Mouse (Mus musculus) lung, adult 2 months (tissue): ENCODE measurements around the gene Wnt9a. TPM values are rescaled to one million over a fixed set of nuclear protein-coding genes. Genes with fewer than 3 reads are reported as not detected.

Source experiments
- DNase-seq: peaks from one replicate; pipeline ENCODE4 v3.0.0; 2022
- H3K4me1 ChIP-seq: fragments of 200-500 bp; 2 replicates; pipeline ENCODE4 v1.6.1; 2011; ENCODE audit warnings: low read length; ENCODE audit not compliant: control insufficient read depth, insufficient read depth
- H3K4me3 ChIP-seq: fragments of 200-500 bp; replicated peaks from 2 replicates; pipeline ENCODE3; 2011; ENCODE audit warnings: low read depth, mild to moderate bottlenecking, control low read depth, low read length; ENCODE audit errors: extremely low read depth
- CTCF ChIP-seq: fragments of 200-500 bp; IDR thresholded peaks from 2 replicates; pipeline ENCODE4 v1.5.1; 2011; ENCODE audit warnings: mild to moderate bottlenecking, low read length, control low read depth; ENCODE audit not compliant: insufficient read depth
- POLR2A ChIP-seq: fragments of 200-500 bp; IDR thresholded peaks from 2 replicates; pipeline ENCODE4 v1.6.1; 2011; ENCODE audit warnings: low read depth, mild to moderate bottlenecking, control low read depth, low read length, borderline replicate concordance; ENCODE audit errors: extremely low read depth
- WGBS: fragments of 180-500 bp; shearing (Covaris S2); methylation state at CpG from one replicate; pipeline ENCODE4 v1.1.7; 2018; 5-methylcytosine and 5-hydroxymethylcytosine counted together
- polyA plus RNA-seq: library from polyadenylated mRNA; depleted of rRNA; stranded (reverse); fragments of >200 nt; gene quantifications from 2 replicates; pipeline ENCODE4 v1.2.3, GENCODE M21; 2012

Wnt9a gene
- polyA plus RNA-seq, 1 experiment: 6.9 TPM

- 42% methylated on average over 3 of the region's 3 CpGs for WGBS
- H3K4me1 ChIP-seq: no peaks in the 10 kb centered on the region
- no peak for TF ChIP-seq POLR2A
- no peak for TF ChIP-seq CTCF
- H3K4me3 ChIP-seq: no peak overlapping the region
- no peak for DNase-seq
Observed at GRCm38 (mm10) chr11:59274184-59274583, 32.5 kb upstream of the Wnt9a start.

DNA sequence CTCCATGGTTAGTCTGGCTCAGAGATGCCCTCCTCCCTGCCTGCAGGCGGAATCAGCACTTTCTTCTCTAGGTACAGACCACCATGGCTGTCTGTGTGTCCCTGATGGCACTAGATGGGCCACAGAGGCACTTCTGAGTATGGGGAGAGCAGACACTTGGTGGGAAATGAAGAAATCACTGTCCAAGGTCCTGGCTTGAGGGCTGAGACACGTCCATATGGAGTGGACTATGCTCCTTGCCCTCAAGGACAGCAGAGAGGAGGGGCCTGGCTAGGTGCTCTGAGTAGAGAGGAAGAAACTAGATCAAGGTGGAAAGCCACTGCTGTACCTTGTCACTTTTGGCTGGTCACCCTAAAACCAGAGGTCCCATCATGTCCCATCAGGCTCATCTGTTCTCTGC, 29.9 kb upstream of the Wnt9a start:
- H3K4me1 ChIP-seq: no peaks in the 10 kb centered on the region
- WGBS: 25% methylated on average over 2 of the region's 2 CpGs
- no peak for DNase-seq
- no peak overlapping the region for H3K4me3 ChIP-seq
- TF ChIP-seq POLR2A (no peak), CTCF (no peak)

- Histone ChIP-seq H3K4me3 (no peak overlapping the region), H3K4me1 (no peaks in the 10 kb centered on the region)
- WGBS: 52% methylated on average over 4 of the region's 4 CpGs
- no peak for TF ChIP-seq POLR2A
- no peak for TF ChIP-seq CTCF
- no peak for DNase-seq
Observed at GRCm38 (mm10) chr11:59278047-59278446, 28.7 kb upstream of the Wnt9a start.

DNA sequence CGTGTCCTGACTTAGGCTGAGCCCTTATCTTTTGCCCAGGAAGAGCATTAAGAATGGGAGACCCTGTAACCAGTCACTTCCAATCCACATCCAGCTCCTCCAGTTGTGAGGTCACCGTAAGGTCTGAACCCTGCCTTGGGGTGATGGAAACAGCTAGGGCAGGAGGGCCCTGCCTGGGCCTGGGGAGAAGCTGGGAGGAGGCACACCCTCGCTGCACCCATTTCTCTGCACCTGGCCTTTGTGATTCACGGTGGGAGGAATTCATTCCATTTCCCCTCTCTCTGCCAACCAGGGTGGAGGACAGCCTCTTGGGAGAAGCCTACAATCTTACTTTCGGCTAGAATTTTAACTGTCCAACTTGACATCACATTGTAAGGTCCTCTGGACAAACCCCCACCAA, 24.6 kb upstream of the Wnt9a start:
- WGBS: 58% methylated on average over 5 of the region's 5 CpGs
- TF ChIP-seq CTCF: no peak
- no peak for TF ChIP-seq POLR2A
- Histone ChIP-seq H3K4me1 (no peaks in the 10 kb centered on the region), H3K4me3 (no peak overlapping the region)
- DNase-seq: no peak

DNA sequence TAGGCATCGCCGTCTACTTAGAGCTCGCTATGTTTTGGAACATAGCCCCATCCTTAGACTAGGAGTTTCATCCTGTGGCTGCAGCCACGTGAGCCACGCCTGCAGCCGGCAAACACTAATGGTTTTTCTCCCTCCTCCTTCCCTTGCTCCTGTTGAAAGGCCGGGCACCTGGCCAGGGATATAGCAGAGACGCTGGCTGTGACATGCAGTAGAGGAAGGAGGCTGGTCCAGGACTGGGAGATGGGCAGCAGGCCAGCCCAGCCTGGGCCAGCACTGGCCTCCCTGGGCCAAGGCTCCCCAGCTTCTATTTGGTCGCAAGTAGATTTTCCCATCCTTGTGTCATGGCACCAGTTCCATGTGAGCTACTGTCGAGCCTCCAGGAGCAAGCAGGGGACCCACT, 23.8 kb upstream of the Wnt9a start:
- H3K4me1 ChIP-seq: no peaks in the 10 kb centered on the region
- WGBS: 36% methylated on average over 10 of the region's 10 CpGs
- no peak for TF ChIP-seq CTCF
- TF ChIP-seq POLR2A: no peak
- no peak overlapping the region for H3K4me3 ChIP-seq
- peak; percentile 68 for DNase-seq

DNA sequence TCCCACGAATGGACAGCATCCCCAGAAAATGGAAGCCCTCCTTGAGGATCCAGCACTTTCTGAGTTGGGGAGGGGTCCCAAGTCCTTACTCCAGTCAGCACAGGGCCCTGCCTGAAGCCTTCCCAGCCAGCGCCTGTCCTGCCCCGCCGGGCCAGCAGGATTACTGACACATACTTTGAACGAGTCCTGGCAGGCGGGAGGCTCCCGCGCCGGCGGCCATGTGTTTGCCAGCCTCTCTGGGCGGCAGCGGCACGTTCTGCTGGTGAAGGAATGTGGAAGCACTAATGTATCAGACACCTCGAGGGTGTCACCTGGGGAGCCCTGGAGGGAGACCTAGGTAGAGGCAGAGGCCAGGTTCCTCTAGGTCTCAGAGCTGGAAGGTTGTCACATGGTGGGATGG, 22.6 kb upstream of the Wnt9a start:
- Histone ChIP-seq H3K4me1 (no peaks in the 10 kb centered on the region), H3K4me3 (no peak overlapping the region)
- no peak for DNase-seq
- TF ChIP-seq CTCF (no peak), POLR2A (no peak)
- WGBS: 23% methylated on average over 14 of the region's 14 CpGs

GRCm38 (mm10) chr11:59289706-59290105, 17.0 kb upstream of the Wnt9a start:
- Histone ChIP-seq H3K4me3 (peak overlapping the region; percentile 38), H3K4me1 (no peaks in the 10 kb centered on the region)
- TF ChIP-seq POLR2A (no peak), CTCF (no peak)
- DNase-seq: peak; percentile 51
- under 1% methylated on average over 25 of the region's 25 CpGs for WGBS

GRCm38 (mm10) chr11:59290702-59291303, 15.9 kb upstream of the Wnt9a start, which contains the start of gene Wnt3a:
TSS of gene Wnt3a (minus strand) at chr11:59290752.
- WGBS: 2% methylated on average over 49 of the region's 60 CpGs
- H3K4me3 ChIP-seq: peak within 1 kb of the TSS; percentile 38

DNA sequence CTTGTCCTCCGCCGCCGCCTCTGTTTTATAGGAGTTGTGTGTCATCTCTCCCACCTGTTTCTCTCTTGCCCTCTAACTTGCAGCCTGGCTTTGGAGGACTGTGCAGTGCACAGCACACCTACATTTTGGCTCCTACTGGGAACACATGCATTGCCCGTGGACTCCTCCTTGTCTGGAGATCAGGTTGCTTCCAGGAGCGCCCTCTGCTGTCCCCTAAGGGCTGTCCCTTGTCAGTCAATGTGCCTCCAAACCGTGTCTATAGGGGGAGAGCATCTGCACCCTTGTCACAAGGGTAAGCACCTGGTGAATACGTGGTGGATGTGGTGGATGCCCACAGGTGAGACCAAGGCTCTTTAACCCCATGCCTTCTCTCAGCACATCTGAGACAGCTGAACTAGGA, 13.1 kb upstream of the Wnt9a start:
- DNase-seq: peak; percentile 74
- no peaks in the 10 kb centered on the region for H3K4me1 ChIP-seq
- H3K4me3 ChIP-seq: no peak overlapping the region
- no peak for TF ChIP-seq POLR2A
- TF ChIP-seq CTCF: peak; percentile 77
- WGBS: 18% methylated on average over 7 of the region's 7 CpGs

More at GRCm38 (mm10) chr11:59290702-59291303, 15.9 kb upstream of the Wnt9a start, which contains the start of gene Wnt3a:
- peak; percentile 42 for DNase-seq
- TF ChIP-seq CTCF: no peak
- TF ChIP-seq POLR2A: no peak
- H3K4me1 ChIP-seq: no peaks in the 10 kb centered on the region

DNA sequence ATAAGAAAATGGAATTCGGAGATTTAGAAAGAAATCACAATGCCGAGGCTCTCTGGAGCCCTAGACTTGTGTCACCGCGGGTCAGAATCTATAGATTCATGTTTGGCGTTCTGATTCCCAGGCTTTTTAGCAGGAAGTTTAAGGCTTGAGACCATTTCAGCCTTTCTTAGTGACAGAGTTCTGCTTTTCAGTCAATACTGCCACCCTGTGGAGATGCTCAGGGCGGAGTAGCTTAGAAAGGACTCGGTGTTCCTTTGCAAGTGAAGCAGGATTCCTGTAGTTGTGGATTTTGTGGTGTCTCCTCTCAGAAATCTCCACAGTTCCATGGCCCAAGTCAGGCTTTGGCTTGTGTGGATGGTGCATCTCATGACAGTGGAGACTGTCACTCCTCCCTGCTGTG, 8.8 kb upstream of the Wnt9a start:
- WGBS: 17% methylated on average over 7 of the region's 7 CpGs
- Histone ChIP-seq H3K4me3 (no peak overlapping the region), H3K4me1 (no peaks in the 10 kb centered on the region)
- 0 out of 2 replicates have a peak, but pooled peaks have one; percentile 22 for TF ChIP-seq CTCF
- no peak for TF ChIP-seq POLR2A
- DNase-seq: no peak
